Mouse (Mus musculus) monocyte, adult 5-6 weeks (primary cell): ENCODE measurements around the gene Serpinb6c. TPM values are rescaled to one million over a fixed set of nuclear protein-coding genes. Genes with fewer than 3 reads are reported as not detected.
"Not testable (repeated sequence)": the region's sequence is repeated elsewhere in the genome, so short reads cannot be mapped to it uniquely, and the experiment has no call there.

Experiments used
- ATAC-seq: fragments of 153-309, 156-312 bp; replicated peaks from 2 replicates; pipeline ENCODE4 v1.8.0; 2017; ENCODE audit warnings: mild to moderate bottlenecking; ENCODE audit not compliant: low TSS enrichment, insufficient number of reproducible peaks, severe bottlenecking, poor library complexity, low FRiP score
- total RNA-seq: library from RNA; stranded (forward); fragments of 200-1000, 200-491, 200-594 nt; gene quantifications from 3 replicates; pipeline ENCODE4 v1.2.3, GENCODE M21; 2017

The Serpinb6c gene
- total RNA-seq, result not detected in 3 replicates

DNA sequence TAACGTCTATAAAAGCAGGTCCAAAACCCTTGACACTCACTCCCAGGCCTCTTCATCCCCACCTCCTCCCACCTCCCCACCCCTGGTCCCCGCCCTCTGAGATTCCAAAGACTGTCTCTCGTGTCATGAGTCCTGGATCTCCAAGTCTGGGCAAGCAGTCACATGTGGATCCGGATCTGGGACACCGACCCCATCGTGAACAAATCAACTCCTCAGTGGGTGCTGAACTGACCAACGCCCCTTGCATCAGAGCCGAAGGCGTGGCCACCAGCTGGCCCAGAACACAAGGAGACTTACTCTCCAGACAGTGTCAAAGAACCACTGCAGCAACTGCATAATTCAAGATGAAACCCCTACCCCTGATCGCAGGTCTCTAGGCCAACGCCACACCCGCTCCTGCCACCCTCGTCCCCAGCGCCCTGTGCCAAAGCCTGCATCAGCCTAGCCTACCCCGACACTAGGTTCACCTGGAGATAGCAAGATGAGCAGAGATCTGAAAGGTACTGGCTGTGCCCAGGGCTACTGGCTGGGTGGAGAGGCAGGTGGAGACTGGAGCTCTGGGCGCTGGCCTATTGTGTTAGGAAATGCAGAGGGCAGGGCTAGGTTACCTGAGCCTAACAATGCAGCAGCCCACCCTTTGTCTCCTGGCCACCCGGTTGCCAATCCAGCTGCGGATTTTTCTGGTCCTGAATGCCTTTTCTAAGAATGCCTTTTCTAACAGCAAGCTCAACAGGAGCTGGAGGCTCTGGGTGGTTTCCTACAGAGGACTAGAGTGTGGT, at the start of gene Serpinb6c:
Gene Serpinb6c (minus strand): TSS at position 533 of the 779 bp plus-strand sequence.
- ATAC-seq, result no peak

- ATAC-seq, result no peak
Measured at GRCm38 (mm10) chr13:33952947-33953346, 47.4 kb upstream of the Serpinb6c start.

- 0 out of 2 replicates have a peak, but pooled peaks have one; percentile 51 for ATAC-seq
Measured at GRCm38 (mm10) chr13:33952075-33952449, 46.6 kb upstream of the Serpinb6c start.

DNA sequence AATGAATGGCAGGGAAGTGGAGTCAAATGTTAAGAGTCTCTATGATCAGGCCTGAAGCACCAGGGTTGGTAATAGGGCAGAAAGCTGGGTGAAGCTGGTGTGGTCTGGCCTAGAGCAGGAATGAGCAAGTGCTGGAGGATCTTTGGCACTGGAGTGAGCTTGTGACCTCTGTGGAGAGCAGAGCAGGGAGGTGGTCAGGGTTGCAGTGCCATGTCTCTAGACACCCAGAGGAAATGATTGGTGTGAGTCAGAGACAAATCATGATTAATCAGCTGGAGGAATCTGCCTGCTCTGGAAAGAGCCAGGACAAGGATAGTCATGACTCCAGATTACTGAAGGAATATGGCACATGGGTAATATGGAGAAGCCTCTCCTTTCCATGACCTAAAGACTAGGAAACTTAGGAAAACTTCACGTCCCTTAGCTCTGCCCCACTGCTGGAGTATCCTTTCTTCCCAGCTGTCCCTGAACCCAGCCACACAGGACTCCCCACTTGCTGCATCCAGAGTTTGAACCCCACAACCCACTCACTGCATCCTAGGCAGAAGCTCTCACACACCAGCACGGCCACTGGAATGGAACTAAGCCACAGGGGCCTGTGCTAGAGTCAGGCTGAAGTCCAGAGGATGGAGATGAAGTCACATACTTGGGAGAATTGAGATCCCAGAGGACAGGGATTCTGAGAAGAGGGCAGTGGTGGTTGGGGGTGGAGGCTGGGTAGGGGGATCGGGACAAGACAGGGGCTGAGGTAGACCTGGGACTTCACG, 46.0 kb upstream of the Serpinb6c start:
- ATAC-seq, result peak; percentile 19; the same call in 1 of the 2 replicates

GRCm38 (mm10) chr13:33942212-33942779, 36.8 kb upstream of the Serpinb6c start:
- no peak for ATAC-seq

DNA sequence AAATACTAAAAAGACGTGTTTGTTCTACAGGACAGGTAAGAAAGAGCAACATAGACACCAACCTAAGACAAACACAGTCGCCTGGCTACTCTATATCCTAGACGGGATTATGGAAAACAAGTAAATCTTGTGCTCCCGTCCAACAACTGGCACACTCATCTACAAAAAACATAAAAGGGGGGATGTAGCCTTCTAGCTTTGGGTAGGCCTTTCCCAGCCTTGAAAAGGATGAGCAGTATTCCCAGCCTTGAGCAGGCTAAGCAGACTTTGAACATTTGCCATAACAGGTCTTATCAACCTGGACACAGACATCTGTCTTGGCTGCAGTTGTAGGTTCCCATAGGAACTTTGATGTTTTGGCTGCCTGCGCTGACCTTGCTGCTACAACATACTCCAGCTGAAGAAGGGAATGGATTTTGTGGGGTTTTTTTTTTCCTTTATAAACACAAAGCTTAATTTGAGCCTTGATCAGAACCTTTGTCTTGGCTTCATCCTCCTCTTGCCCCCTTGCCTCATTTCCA, 35.8 kb upstream of the Serpinb6c start:
- no peak for ATAC-seq

- ATAC-seq, result not testable (repeated sequence)
Measured at GRCm38 (mm10) chr13:33937587-33937986, 32.1 kb upstream of the Serpinb6c start.

DNA sequence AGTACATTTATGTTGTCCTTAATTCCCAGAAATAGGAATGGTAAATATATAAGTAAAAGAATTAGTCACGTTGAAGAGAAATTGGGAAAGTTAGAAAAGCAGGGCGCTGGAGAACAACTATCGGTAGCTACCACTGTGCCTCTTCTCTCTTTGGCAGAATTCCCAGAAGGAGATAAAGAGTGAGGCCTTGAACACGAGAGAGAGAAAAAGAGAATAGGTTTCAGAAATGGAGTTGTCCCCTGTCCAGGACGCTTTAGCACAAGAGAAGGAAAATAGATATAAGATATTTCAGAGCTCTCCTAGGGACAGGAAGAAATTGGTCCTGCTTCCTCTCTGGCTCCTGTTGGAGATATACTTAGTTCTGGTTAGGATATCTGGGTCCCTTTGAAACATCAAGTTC, 31.6 kb upstream of the Serpinb6c start:
- ATAC-seq, result no peak

DNA sequence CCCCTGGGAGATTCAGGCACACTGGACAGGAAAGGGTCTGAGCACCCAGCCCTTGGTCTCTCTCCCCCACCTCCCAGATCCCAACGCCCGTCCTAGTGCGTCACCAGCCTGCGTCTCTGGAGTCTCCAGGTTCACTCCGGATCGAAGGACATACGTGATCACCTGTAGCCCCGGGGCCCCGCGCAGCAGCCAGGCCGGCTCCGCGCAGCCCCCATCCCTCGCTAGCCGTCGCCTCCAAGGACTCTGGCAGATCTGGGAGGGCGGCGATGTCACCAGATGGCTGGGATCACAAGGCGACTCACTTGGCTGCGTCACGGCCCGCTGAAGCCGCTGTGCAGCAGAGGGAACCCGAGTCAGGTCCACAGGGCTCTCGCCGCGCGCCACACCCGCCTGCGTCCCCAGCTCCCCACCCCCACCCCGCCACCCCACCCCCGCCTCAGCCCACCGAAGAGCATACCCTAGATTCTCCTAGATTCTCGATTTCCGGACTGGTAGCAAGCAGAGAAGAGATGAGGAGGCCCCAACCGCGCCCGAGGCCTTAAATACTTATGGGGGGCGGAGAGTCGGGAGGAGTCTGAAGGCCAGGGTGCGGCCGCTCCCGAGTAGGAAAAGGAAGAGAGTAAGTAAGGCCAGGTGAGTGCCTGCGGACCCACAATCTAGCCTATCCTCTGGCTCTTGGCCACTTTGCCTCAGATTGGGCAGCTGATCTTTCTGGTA, 30.1 kb upstream of the Serpinb6c start:
- ATAC-seq, result no peak

DNA sequence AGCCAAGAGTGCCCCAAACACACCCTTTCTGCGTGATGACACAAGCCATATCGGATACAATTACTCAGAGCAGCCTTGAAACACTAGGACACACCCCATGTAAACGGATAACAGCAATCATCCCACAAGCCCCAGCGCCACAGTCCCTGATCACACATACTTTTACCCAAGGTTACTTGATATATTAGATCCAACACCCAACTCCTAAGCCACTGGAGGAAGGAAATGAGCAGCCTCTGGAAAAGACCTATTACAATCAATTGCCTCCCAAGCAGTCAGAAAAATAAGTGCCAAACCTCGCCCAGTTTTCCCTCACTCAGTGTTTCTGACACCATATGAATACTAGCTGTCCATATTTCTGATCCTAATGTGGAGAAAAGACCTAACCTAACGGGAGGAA, 29.2 kb upstream of the Serpinb6c start:
- ATAC-seq, result no peak

GRCm38 (mm10) chr13:33930912-33931311, 25.4 kb upstream of the Serpinb6c start:
- no peak for ATAC-seq

DNA sequence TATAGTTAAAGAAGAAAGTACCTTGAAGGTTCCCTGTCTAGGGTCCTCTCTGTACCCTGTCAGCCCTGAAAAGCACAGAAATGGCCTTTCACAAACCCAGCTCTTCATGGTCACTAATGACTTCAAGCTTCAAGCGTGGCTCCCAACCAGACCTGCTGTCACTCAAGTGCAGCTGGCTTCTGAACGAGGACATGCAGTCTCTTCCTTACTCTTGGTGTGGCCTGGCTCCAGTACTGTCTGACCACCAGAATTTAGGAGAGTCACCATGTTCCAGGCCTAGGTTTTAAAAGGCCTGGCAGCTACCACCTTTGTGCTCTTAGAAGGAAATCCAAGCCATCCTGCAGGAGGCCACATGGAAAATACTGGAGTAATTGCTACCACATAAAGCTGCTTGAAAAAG, 24.8 kb upstream of the Serpinb6c start:
- no peak for ATAC-seq

- ATAC-seq, result no peak
Measured at GRCm38 (mm10) chr13:33921699-33922098, 16.2 kb upstream of the Serpinb6c start.

DNA sequence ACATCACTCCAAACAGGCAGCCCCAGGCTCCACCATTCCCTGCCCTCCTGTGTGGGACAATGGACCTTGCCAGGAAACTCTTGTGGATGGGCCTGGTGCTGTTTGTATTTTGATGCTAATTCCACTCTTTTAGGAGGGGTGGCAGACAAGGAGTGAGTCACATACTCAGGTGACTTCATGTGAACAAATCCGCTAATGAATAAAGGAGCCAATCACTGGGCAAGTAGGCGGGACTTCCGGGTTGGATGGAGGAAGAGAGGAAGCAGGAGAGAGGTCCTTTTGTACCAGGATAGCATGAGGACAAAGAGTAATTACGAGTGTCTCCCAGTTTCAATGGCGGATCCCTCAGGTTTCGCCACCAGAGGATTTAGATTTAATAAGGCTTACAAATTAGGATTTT, 15.5 kb upstream of the Serpinb6c start:
- ATAC-seq, result no peak

DNA sequence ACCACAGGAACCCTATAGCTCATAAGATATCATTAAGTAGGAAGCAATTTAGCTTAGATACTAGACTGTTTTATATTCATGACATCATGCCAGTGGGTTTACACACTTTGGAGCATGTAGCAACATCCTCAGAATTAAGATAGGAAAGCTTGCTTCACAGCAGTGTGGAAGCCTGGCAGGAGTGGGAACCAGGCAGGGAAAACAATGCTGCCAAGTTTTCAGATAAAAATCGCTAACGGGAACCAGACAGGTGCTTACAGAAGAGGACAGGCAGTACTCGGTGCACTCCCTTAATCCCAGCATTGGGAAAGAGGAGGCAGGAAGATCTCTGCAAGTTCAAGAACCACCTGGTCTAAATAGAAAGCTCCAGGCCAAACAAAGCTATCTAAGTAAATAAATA, 1.3 kb upstream of the Serpinb6c start:
- no peak for ATAC-seq

- ATAC-seq, result no peak
Measured at GRCm38 (mm10) chr13:33903290-33903689, 2.2 kb downstream of the Serpinb6c start.

DNA sequence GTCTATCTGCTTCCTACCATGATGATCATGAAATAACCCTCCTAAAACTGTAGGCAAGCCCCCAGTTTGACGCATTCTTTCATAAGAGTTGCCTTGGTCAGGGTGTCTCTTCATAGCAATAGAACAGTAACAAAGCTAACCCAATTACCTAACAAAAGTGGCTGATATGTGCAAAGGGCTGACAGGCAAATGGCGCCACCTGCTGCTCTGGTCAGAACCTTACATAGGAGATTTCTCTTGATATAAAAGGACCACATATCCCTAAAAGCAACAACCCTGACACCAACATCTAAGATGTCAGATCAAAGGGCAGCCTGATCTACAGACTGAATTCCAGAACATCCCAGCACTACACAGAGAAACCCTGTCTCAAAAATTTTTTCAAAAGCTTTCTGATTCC, 11.3 kb downstream of the Serpinb6c start:
- no peak for ATAC-seq

DNA sequence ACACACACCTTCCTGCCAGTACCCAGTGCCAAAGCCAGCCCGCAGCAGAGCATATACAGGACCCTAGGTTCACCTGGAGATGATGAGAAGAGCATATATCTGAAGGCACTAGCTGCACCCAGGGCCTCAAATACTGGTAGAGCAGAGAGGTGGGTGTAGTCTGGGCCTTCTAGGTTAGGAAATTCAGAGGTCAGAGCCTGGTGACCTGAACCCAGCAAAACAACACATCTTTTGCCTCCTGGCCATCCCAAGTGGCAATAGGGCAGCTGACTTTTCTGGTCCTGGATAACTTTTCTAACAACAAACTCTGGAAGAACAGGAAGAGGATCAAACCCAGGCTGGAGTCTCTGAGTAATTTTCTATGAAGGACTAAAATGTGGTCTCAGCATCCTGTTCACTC, 62.2 kb downstream of the Serpinb6c start, which contains the start of gene Serpinb6e:
Gene Serpinb6e (minus strand): TSS at position 101 of the 400 bp plus-strand sequence.
- no peak for ATAC-seq

- no peak for ATAC-seq
Measured at GRCm38 (mm10) chr13:33830751-33831150, 74.8 kb downstream of the Serpinb6c start.
